Mouse (Mus musculus): ENCODE results near the gene Slc2a4.

Gene Slc2a4

DNA sequence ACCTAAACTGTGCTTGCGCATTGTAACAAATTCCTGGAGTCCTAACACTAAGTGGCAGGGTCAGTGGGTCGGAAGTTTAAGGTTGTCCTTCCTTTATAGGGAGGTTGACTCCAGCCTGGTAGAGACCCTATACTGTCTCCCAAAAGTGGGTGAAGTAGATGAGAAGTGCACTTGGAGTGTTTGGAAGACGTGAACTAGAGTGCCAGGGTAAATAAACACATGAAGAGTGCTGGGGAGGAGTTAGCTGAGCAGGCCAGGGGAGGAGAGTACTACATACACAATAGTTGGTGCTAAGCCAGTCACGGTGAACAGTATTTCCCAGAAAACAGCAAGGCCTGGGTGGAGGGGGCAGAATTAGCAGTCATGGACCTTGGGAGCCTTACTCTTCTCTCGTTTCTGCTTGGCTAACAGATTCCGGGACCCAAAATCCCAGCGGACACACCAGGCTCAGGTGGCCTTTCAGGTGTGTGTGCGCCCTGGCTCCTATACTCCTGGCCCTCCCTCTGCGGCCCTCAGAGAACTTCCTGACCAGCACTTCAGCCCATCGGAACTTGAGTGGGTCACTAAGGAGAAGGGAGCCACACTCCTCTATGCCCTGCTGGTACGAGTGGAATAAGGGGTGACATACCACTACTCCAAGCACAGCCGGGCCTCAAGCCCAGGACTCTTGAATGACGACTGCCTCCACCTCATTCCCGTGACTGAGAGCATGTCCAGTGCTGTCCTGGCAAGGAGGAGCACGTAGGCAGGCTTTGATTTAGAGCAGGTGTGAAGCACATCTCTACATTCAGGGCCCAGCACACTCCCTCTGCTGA, 35.1 kb downstream of the Slc2a4 start:
- in situ Hi-C loops (cut with MboI; ENCODE audit: low pct_unique_long_range_greater_than_20kb in 1 of 2, low sequenced_read_pairs in 2 of 2, unreplicated experiment in 1 of 2), result no loop called here

DNA sequence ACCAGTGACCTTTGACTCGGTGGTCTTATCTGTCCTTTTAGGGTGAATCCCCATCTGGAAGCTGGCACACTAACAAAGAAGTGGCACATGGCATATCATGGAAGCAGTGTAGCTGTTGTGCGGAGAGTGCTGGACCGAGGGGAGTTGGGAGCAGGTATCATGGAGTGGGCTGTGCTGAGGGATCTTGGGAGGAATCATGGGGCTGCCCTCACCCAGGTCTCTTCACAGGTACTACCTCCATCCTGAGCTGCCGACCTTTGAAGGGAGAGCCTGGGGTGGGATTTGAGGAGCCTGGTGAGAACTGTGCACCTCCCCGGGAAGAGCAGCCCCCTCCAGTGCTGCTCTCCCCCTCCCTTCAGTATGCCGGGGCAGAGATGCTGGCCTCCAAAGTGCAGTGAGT, 36.3 kb downstream of the Slc2a4 start:
- in situ Hi-C loops (cut with MboI; ENCODE audit: low pct_unique_long_range_greater_than_20kb in 1 of 2, low sequenced_read_pairs in 2 of 2, unreplicated experiment in 1 of 2), result no loop called here

DNA sequence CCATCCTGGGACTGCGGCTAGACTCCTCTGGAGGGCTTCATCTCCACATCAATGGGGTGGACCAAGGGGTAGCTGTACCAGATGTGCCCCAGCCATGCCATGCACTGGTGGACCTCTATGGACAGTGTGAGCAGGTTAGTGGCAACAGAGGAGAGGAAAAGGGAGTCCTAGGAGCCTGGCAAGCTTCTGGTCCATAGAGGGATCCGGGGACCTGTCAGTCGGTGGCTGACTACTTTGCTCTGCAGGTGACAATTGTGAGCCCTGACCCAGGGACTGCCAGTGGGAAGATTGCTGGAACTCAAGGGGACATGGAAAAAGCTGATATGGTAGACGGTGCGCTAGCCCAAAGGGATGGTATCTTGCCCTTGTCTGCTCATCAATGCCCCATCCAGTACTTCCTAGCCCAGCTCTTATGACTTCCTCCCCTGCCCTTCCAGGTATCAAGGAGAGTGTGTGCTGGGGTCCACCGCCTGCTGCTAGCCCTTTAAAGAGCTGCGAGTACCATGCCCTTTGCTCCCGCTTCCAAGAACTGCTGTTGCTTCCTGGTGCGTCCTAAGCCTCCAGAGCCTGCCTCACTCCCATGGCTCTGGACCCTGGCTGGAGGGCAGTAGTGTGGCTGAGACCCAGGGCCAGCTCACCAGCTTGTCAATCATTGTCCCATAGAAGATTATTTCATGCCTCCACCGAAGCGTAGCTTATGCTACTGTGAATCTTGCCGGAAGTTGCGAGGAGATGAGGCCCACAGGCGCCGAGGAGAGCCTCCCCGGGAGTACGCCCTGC, 37.0 kb downstream of the Slc2a4 start:
- in situ Hi-C loops (cut with MboI; ENCODE audit: low pct_unique_long_range_greater_than_20kb in 1 of 2, low sequenced_read_pairs in 2 of 2, unreplicated experiment in 1 of 2), result no loop called here

DNA sequence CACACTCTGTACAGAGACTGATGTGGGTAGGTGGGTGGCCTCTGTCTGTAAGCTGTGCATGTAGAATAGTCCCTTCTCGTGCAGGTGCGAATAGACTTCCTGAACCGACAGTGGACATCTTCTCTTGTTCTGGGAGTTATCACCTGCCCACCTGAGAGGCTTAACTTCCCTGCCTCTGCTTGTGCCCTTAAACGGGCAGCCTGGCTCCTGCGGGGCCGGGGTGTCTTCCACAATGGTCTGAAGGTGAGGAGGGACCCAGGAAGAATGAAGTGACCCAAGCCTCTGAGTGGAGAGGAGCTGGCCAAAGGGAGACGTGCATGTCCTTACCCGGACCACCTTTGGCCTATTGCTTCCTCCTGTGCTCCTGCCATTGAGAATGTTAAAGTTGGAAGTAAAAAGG, 37.8 kb downstream of the Slc2a4 start:
- in situ Hi-C loops (cut with MboI; ENCODE audit: low pct_unique_long_range_greater_than_20kb in 1 of 2, low sequenced_read_pairs in 2 of 2, unreplicated experiment in 1 of 2), result no loop called here

DNA sequence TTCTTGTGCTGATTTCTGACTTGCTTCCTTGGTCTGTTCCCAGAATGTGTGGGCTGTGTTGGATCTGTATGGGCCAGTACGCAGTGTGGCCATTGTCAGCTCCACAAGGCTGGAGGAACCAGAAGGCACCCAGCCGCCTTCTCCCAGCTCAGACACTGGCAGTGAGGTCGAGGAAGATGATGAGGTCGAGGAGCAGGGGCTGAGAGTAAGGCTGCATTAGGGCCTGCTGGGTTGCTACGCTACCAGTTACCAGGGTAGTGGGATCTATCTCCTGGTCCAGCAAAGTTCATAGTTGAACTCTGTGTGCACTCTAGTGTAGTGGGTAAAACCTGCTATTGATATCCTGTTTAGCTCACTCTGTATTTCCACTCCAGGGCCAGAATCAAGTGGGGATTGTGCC, 38.8 kb downstream of the Slc2a4 start:
- in situ Hi-C loops (cut with MboI; ENCODE audit: low pct_unique_long_range_greater_than_20kb in 1 of 2, low sequenced_read_pairs in 2 of 2, unreplicated experiment in 1 of 2), result no loop called here

DNA sequence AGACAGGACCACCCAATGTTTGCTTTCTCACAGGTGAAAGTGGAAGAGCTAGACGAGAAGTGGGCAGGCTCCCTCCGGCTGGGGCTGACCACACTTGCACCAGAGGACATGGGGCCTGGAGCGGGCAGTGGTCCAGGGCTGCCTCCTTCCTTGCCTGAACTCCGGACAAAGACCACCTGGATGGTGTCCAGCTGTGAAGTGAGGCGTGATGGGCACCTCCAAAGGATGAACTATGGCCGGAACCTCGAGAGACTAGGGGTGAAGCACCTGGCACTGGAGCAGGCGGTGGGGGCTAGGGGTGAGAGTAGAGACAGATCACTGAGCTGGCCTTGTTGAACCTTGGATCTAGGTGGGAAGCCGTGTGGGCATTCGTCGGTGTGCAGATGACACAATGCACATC, 39.3 kb downstream of the Slc2a4 start:
- in situ Hi-C loops (cut with MboI; ENCODE audit: low pct_unique_long_range_greater_than_20kb in 1 of 2, low sequenced_read_pairs in 2 of 2, unreplicated experiment in 1 of 2), result no loop called here

DNA sequence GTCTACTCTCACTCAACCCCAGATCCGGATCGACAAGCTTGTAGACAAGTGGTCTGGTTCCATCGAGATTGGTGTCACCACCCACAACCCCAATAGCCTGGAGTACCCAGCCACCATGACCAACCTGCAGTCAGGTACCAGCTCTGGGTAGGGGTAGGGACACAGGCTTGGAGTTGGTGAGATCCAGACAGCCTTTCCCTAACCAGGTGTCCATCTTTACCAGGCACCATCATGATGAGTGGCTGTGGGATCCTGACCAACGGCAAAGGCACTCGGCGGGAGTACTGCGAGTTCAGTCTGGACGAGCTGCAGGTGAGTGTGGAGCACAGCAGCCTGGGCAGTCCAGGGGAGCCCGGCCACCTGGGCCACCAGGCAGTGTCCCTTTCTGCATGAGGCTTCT, 43.7 kb downstream of the Slc2a4 start:
- in situ Hi-C loops (cut with MboI; ENCODE audit: low pct_unique_long_range_greater_than_20kb in 1 of 2, low sequenced_read_pairs in 2 of 2, unreplicated experiment in 1 of 2), result no loop called here

DNA sequence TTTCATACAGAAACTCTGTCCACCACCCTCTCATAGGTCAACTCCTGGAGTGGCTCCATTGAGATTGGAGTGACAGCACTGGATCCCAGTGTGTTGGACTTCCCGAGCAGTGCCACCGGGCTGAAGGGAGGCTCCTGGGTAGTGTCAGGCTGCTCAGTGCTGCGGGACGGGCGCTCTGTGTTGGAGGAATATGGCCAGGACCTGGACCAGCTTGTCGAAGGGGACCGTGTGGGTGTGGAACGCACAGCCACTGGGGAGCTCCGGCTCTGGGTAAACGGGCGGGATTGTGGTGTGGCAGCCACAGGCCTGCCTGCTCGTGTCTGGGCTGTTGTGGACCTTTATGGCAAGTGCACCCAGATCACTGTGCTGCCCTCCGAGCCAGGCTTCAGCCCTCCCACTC, 45.0 kb downstream of the Slc2a4 start:
- in situ Hi-C loops (cut with MboI; ENCODE audit: low pct_unique_long_range_greater_than_20kb in 1 of 2, low sequenced_read_pairs in 2 of 2, unreplicated experiment in 1 of 2), result no loop called here

DNA sequence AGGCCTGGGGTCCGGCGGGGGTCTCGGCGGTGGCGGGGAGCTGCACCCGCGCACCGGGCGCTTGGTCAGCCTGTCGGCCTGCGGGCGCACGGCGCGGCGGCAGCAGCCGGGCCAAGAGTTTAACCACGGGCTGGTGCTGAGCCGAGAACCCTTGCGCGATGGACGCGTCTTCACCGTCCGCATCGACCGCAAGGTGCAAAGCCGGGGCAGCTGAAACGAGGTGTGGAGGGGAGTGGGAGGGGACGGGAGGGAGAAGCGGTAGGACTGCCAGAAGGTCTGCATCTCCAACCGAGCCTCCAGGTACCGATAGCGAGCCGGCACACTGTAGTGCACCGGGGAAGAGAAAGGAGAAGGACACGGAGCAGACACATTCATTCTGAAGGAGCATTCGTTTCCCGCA, 46.0 kb downstream of the Slc2a4 start:
- in situ Hi-C loops (cut with MboI; ENCODE audit: low pct_unique_long_range_greater_than_20kb in 1 of 2, low sequenced_read_pairs in 2 of 2, unreplicated experiment in 1 of 2), result no loop called here

DNA sequence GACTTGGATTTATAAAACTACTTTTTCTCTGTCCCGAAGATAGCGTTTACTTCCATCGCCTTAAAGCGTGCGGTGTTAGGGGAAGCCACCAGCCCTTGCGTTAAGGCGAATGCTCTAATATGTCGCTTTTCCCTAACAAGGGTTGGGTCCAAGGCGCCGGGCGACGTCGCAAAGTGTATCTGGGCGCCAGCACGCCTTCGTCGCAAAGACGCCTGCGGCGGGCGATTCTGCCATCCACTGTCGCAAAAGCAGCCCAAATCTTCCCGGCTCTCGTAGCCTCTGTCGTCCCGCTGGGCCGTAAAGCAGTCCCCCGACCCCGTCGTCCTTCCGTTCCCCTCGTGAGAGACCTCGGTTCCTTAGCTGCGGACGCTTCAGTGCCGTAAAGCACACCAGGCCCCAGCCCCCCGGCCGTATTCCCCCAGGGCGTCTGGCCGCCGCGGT, 46.6 kb downstream of the Slc2a4 start:
- in situ Hi-C loops (cut with MboI; ENCODE audit: low pct_unique_long_range_greater_than_20kb in 1 of 2, low sequenced_read_pairs in 2 of 2, unreplicated experiment in 1 of 2), result no loop called here

DNA sequence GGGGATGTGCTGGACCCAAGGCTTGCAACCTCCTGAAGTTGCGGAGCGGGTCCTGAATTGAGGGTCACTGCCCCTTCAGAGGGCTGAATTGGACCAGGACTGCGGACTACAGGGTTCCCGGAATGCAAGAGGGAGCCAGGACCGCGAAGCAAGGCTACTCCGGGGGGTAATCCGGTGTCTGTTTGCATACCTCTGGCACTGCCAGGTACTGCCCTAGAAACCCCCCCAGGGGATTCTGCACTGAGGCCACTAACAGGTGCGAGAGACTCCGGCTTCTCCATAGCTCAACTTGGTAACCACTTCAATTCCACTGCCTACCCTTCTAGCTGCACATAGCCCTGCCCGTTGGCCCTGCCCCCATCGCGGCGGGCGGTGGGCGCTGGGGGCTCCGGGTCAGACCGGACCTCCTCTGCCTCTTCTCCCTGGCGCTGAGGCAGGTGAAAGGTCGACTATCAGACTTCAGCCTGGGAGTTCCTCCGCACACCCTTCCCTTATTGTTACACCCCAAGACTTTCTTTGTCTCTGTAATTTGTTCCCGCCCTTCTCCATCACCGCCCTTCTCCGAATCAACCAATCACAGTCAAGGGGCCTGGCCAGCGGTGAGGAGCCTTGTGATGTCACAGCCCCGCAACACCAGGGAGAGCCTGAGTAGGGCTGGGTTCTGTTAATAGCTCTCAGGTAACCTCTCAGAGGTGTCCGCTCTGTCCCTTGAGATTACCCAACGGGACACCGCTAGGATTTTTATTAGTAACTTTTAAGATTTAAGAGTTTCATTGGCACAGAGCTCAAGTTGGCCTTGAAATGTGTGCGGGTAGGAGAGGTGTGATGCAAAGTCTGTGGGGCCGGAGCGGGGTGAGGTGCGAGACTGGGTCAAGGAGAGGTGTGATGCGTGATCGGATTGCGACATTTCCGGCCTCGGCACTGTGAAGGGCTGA, 47.2 kb downstream of the Slc2a4 start, which contains the start of the genes 2810408A11Rik and Neurl4:
Gene 2810408A11Rik (minus strand): TSS at position 517 of the 935 bp plus-strand sequence.
Gene Neurl4 (plus strand): TSS at position 602 of the 935 bp plus-strand sequence.
- in situ Hi-C loops (cut with MboI; ENCODE audit: low pct_unique_long_range_greater_than_20kb in 1 of 2, low sequenced_read_pairs in 2 of 2, unreplicated experiment in 1 of 2), result no loop called here

DNA sequence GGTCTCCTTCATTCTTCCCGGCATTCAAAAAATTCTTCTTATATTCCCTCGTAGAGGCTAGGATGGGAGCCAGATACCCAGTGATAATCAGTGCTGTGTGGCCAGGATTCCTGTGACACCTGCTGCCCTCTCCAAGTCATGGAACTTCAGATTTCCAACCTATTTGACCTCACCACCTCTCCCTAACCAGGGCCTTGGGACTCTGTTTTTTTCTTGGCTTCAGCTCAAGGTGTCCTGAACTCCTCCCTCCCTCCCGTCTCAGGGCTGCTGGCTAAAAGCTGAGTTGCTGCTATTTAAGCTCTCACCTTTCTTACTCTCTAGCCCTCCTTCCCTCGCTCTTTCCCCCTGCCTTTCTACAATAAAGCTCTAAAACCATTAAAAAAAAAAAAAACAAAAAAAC, 48.1 kb downstream of the Slc2a4 start:
- in situ Hi-C loops (cut with MboI; ENCODE audit: low pct_unique_long_range_greater_than_20kb in 1 of 2, low sequenced_read_pairs in 2 of 2, unreplicated experiment in 1 of 2), result loop anchor here in 1 of 2 experiments (25.0 kb wide), 1 partner anchor 263 kb away; the partner anchor contains the start of gene Fxr2

DNA sequence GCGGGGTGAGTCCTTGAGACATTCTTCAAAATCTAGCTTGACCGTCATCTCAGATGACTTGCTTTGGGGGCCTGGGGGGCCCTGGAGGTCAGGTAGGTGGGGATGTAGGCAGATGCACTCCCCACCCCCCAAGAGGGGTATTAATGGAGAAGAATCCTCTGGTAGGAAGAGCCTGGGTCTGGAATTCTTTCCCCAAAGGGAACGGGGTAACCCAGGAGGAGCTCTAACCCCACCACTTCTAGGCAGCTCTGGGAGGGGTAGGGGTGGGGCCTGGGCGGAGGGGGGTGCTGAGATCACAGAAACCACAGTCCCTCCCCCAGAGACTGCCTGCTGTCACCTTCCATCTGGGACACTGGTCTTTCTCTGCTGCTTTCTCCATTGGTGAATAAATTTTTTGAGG, 52.7 kb downstream of the Slc2a4 start, which contains the start of gene Acap1:
Gene Acap1 (minus strand): TSS at position 249 of the 400 bp plus-strand sequence.
- in situ Hi-C loops (cut with MboI; ENCODE audit: low pct_unique_long_range_greater_than_20kb in 1 of 2, low sequenced_read_pairs in 2 of 2, unreplicated experiment in 1 of 2), result loop anchor here in 1 of 2 experiments (25.0 kb wide), 1 partner anchor 258 kb away; the partner anchor contains the start of gene Fxr2

DNA sequence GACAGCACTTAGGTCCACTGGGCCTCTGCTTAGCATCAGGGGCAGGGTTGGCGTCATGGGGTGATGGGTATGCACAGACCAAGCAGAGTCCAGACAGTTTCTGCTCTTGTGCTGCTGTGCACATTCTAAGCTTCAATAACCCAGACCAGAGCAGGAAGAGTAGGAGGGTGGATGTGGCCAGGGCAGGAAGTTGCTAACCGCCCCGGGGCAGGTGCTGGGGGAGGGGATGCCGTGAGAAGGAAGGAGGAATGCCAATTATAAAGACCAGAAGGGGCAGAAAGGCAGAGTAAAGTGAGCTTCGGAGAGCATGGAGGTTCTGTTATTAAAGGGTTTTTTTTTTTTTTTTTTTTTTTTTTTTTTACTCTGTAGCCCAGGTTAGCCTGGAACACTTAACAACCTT, 53.3 kb downstream of the Slc2a4 start:
- in situ Hi-C loops (cut with MboI; ENCODE audit: low pct_unique_long_range_greater_than_20kb in 1 of 2, low sequenced_read_pairs in 2 of 2, unreplicated experiment in 1 of 2), result loop anchor here in 1 of 2 experiments (25.0 kb wide), 1 partner anchor 257 kb away; the partner anchor contains the start of gene Fxr2
